Mouse (Mus musculus): Measurements from ENCODE around the gene Ctsa. TPM values are rescaled to one million over a fixed set of nuclear protein-coding genes. Genes with fewer than 3 reads are reported as not detected.

The Ctsa gene
- 120 and 124 TPM in 2 replicates for polyA plus RNA-seq (2016; fragmentation: Nextera tagmentation; extraction: Ambion mirVana)

DNA sequence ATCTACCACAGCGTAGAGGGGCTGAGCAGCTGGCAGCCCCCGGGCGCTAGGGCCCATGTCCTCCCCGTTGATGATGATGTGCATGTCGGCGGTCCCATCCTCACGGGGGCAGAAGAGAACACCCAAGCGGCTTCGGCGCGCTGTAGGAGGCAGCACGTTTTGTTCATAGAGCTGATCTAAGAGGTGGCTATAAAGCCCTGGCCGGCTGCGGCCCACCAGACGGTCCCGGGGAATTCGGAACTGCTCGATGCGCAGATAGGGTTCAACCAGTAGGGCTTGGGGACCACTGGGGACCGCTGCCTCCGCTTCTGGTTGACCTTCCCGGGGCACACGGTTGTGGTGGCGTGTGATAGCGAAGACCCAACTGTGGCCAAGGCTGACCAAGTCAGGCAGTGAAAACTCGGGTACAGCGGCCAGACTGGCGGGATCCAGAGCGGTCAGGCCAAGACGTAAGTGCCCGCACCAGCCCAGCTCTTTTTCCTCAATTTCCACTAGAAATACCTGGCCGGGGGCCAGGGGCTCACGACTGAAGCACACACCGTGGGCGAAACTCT, at the start of gene Ctsa:
Ctsa (plus strand) TSS at position 126 of the 554 bp plus-strand sequence.
- Histone ChIP-seq H3K27me3 (no peaks in the 10 kb centered on the region), H3K9ac (peak within 1 kb of the TSS; percentile 72), H3K27ac (peak within 1 kb of the TSS; percentile 72), H3K4me3 (peak within 1 kb of the TSS; percentile 59), H3K9me3 (no peaks in the 10 kb centered on the region), H3K4me2 (replicated peaks) (peak within 1 kb of the TSS; percentile 94), H3K4me1 (peaks cover 10% of the 10 kb centered on the region; the same call in 1 of the 2 replicates), H3K36me3 (peaks cover 27% of the 10 kb centered on the region)
- ATAC-seq (ENCODE audit: insufficient number of reproducible peaks, insufficient read depth, low FRiP score, low TSS enrichment), result peak; percentile 37; the same call in 1 of the 2 replicates
- 1% methylated on average over 35 of the region's 35 CpGs for WGBS

DNA sequence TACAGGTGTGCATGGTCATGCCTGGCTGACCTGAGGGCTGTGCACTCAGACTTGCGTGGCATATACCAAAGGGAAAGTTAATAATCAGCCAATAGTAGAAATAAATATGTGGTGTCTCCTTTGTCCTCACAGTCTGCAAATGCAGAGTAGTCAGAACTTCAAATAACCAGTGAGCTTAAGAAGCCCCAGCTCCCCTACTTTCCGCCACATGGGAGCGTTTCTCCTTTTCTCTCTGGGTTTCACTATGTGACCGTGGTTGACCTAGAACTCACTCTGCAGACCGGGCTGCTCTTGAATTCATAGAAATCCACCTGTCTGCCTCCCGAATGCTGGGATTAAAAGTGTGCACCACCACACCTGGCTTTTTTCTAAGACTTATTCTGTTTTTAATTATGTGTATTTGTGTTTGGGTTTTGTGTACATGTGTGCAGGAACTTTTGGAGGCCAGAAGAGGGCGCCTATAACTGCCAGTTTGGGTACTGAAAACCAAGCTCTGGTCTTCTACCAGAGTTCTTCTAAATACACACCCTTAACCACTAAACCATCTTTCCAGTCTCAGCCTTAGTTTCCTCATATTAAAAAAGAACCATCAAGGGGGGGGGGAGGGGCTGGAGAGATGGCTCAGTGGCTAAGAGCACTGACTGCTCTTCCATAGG, 48.6 kb upstream of the Ctsa start:
- H3K9ac ChIP-seq, result no peak overlapping the region
- no peak overlapping the region for H3K27ac ChIP-seq
- H3K36me3 ChIP-seq, result 0 out of 2 replicates have a peak, but pooled peaks cover 4% of the 10 kb centered on the region
- peak overlapping the region; percentile 64; the same call in 1 of the 2 replicates for H3K4me2 ChIP-seq (replicated peaks)
- no peaks in the 10 kb centered on the region for H3K27me3 ChIP-seq
- H3K4me3 ChIP-seq, result no peak overlapping the region
- ATAC-seq (ENCODE audit: insufficient number of reproducible peaks, insufficient read depth, low FRiP score, low TSS enrichment), result no peak
- H3K4me1 ChIP-seq, result peaks cover 15% of the 10 kb centered on the region; the same call in 1 of the 2 replicates
- WGBS, result 71% methylated on average over 7 of the region's 7 CpGs
- H3K9me3 ChIP-seq, result no peaks in the 10 kb centered on the region

DNA sequence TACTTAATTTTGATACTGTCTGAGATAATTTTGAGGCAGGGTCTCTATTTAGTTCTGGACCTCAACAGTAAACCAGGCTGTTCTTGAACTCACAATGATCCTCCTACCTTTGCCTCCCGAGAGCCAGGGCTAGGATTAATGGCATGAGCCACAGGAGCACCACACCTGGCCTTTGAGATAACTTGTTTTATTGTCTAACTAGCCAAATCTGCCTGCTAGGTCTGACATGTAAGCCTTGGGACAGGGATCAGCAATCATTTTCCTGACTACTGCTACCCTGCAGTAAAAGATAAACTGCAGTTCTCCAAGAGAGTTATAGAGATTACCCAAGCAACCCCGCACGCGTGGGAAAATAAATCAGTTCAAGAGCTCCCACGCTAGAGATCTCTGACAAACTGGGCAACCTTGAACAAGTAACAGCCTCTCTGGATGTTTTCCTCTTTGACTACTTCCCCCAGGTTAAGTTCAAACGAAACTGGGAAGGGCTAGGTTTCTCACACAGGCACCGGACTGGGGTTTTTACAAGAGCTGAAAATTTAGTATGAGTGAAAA, 47.7 kb upstream of the Ctsa start:
- Histone ChIP-seq H3K4me1 (peaks cover 15% of the 10 kb centered on the region; the same call in 1 of the 2 replicates), H3K9ac (peak overlapping the region; percentile 78), H3K27me3 (no peaks in the 10 kb centered on the region), H3K36me3 (0 out of 2 replicates have a peak, but pooled peaks cover 4% of the 10 kb centered on the region), H3K4me2 (replicated peaks) (peak overlapping the region; percentile 64), H3K4me3 (peak overlapping the region; percentile 57), H3K9me3 (no peaks in the 10 kb centered on the region), H3K27ac (peak overlapping the region; percentile 67)
- WGBS, result 16% methylated on average over 7 of the region's 7 CpGs
- ATAC-seq (ENCODE audit: insufficient number of reproducible peaks, insufficient read depth, low FRiP score, low TSS enrichment), result no peak

DNA sequence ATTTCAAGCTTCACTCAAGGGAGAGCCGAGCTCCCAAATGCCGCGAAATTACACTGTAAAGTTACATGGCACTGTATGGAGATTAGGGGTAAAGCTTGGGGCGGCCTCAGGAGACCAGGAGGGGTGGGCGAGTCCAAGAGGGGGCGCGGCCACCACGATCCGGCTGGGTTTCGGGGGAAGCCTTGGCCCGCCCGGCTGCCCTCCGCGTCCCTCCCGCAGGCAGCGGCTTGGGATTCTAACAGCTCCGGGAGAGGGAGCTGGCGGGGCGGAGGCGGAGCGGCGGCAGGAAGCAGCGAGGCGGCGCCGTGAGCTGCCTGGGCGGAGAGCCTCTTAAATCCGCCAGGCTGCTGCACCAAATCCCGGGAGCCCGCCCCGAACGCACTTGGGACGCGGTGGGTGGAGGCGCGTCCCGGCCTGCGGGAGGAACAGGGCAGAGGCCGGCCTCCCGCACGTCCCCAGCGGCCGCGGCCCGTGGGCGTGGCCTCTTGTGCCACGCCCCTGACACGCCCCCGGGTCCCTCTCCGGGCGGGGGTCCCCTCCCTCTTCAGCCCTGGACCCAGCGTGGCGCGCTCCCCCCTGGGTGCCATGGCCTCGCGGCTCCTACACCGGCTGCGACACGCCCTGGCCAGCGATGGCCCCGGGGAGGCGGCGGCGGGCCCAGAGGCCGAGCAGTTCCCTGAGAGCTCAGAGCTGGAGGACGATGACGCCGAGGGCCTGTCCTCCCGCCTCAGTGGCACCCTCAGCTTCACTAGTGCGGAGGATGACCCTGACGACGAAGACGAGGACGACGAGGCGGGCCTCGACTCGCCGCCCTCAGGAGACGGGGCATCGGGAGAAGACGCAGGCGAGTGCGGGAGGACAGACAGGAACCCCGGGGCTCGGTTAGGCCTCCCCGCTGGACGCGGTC, 46.9 kb upstream of the Ctsa start, which contains the start of gene Snx21:
Snx21 (plus strand) TSS at position 343 of the 907 bp plus-strand sequence.
- peak; percentile 91 for ATAC-seq (ENCODE audit: insufficient number of reproducible peaks, insufficient read depth, low FRiP score, low TSS enrichment)
- Histone ChIP-seq H3K9me3 (no peaks in the 10 kb centered on the region), H3K4me1 (peaks cover 15% of the 10 kb centered on the region; the same call in 1 of the 2 replicates), H3K27me3 (no peaks in the 10 kb centered on the region), H3K4me2 (replicated peaks) (peak within 1 kb of the TSS; percentile 64), H3K4me3 (peak within 1 kb of the TSS; percentile 57), H3K36me3 (0 out of 2 replicates have a peak, but pooled peaks cover 5% of the 10 kb centered on the region), H3K27ac (peak within 1 kb of the TSS; percentile 67), H3K9ac (peak within 1 kb of the TSS; percentile 78)
- WGBS, result under 1% methylated on average over 80 of the region's 89 CpGs

DNA sequence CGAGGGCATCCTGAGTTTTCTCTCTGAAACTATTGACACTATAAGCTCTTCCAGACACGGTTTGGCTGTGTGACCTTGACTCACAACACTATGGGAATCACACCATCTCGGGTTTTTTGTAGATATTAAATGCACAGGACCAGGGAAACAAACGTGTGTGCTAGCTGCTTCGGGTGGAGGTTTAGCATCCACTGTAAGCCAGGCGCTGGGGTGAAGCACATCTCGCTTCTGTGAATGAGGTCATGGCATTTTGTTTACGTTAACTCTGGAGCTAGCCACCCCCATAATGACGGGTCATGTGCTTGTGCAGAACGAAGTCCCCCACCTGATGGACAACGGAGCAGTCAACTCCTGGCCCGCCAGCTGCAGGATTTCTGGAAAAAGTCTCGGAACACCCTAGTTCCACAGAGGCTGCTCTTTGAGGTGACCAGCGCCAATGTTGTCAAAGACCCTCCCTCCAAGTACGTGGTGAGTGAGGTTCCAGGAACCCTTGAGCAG, 46.2 kb upstream of the Ctsa start:
- Histone ChIP-seq H3K4me1 (peaks cover 15% of the 10 kb centered on the region; the same call in 1 of the 2 replicates), H3K9ac (peak overlapping the region; percentile 78), H3K36me3 (peaks cover 12% of the 10 kb centered on the region; the same call in 1 of the 2 replicates), H3K27me3 (no peaks in the 10 kb centered on the region), H3K4me3 (peak overlapping the region; percentile 57), H3K4me2 (replicated peaks) (peak overlapping the region; percentile 64), H3K27ac (peak overlapping the region; percentile 67), H3K9me3 (no peaks in the 10 kb centered on the region)
- WGBS, result 9% methylated on average over 15 of the region's 15 CpGs
- ATAC-seq (ENCODE audit: insufficient number of reproducible peaks, insufficient read depth, low FRiP score, low TSS enrichment), result no peak

DNA sequence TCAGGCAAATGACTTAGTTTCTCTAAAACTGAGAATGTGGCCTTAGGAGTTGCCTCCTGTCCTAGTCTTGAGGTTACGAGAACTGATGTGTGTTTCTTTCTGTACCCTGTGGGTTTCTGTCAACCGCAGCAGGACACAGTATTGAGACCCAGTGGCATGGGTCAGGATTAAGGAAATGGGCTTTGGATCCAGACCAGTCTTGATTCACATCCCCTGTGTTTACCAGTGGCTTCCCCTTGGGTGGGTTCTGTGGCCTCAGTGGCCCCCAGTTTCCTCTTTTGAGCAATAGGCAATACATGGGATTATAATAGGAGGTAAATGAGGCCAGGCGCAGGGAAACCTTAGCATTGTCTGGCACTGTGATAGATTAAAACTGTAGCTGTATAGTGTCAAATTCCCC, 45.6 kb upstream of the Ctsa start:
- Histone ChIP-seq H3K9ac (no peak overlapping the region; the same call in 1 of the 2 replicates), H3K27me3 (no peaks in the 10 kb centered on the region), H3K4me1 (peaks cover 15% of the 10 kb centered on the region; the same call in 1 of the 2 replicates), H3K27ac (no peak overlapping the region), H3K36me3 (peaks cover 18% of the 10 kb centered on the region), H3K9me3 (no peaks in the 10 kb centered on the region), H3K4me2 (replicated peaks) (peak overlapping the region; percentile 64), H3K4me3 (peak overlapping the region; percentile 57)
- WGBS, result 79% methylated on average over 3 of the region's 3 CpGs
- ATAC-seq (ENCODE audit: insufficient number of reproducible peaks, insufficient read depth, low FRiP score, low TSS enrichment), result no peak

DNA sequence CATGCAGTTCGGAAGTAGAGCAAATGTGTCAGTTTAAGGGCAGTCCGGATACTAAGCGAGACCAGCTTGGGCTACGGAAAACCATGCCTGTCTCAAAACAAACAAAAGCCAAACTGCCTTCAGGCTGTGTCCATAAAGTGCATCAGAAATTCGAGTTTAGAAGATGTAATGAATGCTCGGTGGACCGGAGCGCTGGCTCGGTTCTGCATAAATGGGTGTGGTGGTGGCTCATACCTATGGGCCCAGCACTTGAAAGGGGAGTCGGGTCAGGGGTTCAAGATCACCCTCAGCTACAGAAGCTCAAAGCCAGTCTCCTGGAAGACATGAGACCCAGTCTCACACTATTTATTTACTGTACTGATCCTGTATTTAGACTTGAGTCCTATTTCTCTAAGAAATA, 44.9 kb upstream of the Ctsa start:
- peaks cover 25% of the 10 kb centered on the region for H3K36me3 ChIP-seq
- H3K4me3 ChIP-seq, result no peak overlapping the region
- H3K27ac ChIP-seq, result no peak overlapping the region
- ATAC-seq (ENCODE audit: insufficient number of reproducible peaks, insufficient read depth, low FRiP score, low TSS enrichment), result no peak
- WGBS, result 75% methylated on average over 10 of the region's 10 CpGs
- no peak overlapping the region for H3K4me2 ChIP-seq (replicated peaks)
- H3K27me3 ChIP-seq, result no peaks in the 10 kb centered on the region
- H3K9me3 ChIP-seq, result no peaks in the 10 kb centered on the region
- peaks cover 15% of the 10 kb centered on the region; the same call in 1 of the 2 replicates for H3K4me1 ChIP-seq
- no peak overlapping the region for H3K9ac ChIP-seq

DNA sequence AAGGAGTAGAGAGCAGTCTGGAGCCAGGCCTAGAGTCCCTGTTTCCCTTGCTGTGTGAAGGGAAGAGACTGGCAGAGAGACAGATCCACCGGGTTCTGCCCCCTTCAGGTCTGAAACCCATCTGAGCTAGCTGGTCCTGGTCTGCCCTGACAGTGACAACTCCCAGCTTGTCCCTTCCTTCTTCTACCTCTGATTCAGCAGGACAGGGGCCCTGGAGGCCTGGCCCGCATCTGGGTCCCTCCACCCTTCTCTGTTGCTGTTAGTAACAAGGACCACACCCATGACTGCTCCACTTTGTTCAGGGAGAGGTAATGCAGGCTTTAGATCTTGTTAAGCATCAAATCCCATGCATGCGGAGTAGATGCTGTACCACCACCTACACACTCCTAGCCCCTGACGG, 44.3 kb upstream of the Ctsa start:
- no peak for ATAC-seq (ENCODE audit: insufficient number of reproducible peaks, insufficient read depth, low FRiP score, low TSS enrichment)
- Histone ChIP-seq H3K9ac (no peak overlapping the region), H3K4me3 (no peak overlapping the region), H3K4me1 (peaks cover 15% of the 10 kb centered on the region; the same call in 1 of the 2 replicates), H3K27me3 (no peaks in the 10 kb centered on the region), H3K4me2 (replicated peaks) (no peak overlapping the region), H3K27ac (no peak overlapping the region), H3K9me3 (no peaks in the 10 kb centered on the region), H3K36me3 (peaks cover 25% of the 10 kb centered on the region)
- 52% methylated on average over 4 of the region's 4 CpGs for WGBS

DNA sequence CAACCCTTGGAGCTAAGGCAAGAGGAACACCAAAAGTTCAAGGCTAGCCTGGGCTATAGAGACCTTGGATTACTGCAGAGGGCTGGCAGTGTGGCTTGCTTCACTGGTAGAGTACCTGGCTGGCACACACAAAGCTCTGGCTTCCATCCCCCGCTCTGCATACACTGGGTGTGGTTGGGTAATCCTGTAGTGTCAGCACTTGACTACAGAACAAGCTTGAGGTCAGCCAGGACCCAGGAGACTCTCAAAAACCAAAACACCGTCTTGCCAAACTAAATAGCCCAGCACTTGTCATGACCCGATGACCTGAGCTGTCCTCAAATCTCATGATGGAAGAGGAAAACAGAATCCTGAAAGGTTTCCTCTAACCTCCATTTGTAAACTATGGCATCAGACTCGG, 42.2 kb upstream of the Ctsa start:
- Histone ChIP-seq H3K9ac (no peak overlapping the region), H3K4me3 (no peak overlapping the region), H3K27ac (no peak overlapping the region), H3K36me3 (peaks cover 35% of the 10 kb centered on the region), H3K27me3 (no peaks in the 10 kb centered on the region), H3K4me2 (replicated peaks) (no peak overlapping the region), H3K9me3 (no peaks in the 10 kb centered on the region), H3K4me1 (peaks cover 8% of the 10 kb centered on the region; the same call in 1 of the 2 replicates)
- ATAC-seq (ENCODE audit: insufficient number of reproducible peaks, insufficient read depth, low FRiP score, low TSS enrichment), result no peak
- 79% methylated on average over 4 of the region's 4 CpGs for WGBS

DNA sequence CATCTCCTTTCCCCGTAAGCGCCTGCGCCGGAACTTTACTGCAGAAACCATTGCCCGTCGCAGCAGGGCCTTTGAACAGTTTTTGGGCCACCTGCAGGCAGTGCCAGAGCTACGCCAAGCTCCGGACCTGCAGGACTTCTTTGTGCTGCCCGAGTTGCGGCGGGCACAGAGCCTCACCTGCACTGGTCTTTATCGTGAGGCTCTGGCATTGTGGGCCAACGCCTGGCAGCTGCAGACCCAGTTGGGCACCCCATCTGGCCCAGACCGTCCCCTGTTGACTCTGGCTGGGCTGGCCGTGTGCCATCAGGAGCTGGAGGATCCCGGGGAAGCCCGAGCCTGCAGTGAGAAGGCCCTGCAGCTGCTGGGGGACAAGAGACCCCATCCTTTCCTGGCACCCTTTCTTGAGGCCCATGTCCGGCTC, 40.8 kb upstream of the Ctsa start:
- Histone ChIP-seq H3K9ac (no peak overlapping the region), H3K4me3 (no peak overlapping the region), H3K4me2 (replicated peaks) (no peak overlapping the region), H3K27me3 (no peaks in the 10 kb centered on the region), H3K9me3 (no peaks in the 10 kb centered on the region), H3K36me3 (peaks cover 44% of the 10 kb centered on the region), H3K27ac (no peak overlapping the region), H3K4me1 (peaks cover 4% of the 10 kb centered on the region; the same call in 1 of the 2 replicates)
- WGBS, result 95% methylated on average over 18 of the region's 18 CpGs
- ATAC-seq (ENCODE audit: insufficient number of reproducible peaks, insufficient read depth, low FRiP score, low TSS enrichment), result no peak
